Mouse (Mus musculus) effector memory CD4-positive, alpha-beta T cell, adult 7 months (primary cell): ENCODE measurements around the gene Tcp11l1. TPM values are rescaled to one million over a fixed set of nuclear protein-coding genes. Genes with fewer than 3 reads are reported as not detected.

ENCODE experiments used
- polyA plus RNA-seq: library from polyadenylated mRNA; unstranded; fragments of 100-300 nt; shearing (Covaris generic); gene quantifications from one replicate; pipeline ENCODE4 v1.2.1, GENCODE M21; 2017

The Tcp11l1 gene
- 1.7 TPM for polyA plus RNA-seq

GRCm38 (mm10) chr2:104711585-104712485, at the start of gene Tcp11l1:
Gene Tcp11l1, minus strand, starts transcription at chr2:104712169.

DNA sequence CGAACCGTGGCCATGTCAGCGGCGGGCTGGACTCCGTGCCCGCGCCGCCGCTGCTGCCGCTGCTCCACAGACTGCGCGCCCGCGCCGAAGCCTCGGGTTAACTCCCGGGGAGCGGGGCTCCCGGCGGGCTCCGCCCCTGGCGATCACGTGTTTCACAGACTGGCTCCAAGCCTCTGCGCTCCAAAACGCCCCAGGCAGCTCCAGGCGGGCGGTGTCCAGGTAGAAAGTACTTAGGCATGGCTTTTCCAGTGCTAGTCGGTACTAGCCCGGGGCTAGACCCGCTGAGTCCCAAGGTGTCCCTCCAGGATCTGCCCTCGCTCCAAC, 30.7 kb upstream of the Tcp11l1 start, which contains the start of gene Depdc7:
Gene Depdc7, minus strand, starts transcription at position 138 of the 324 bp plus-strand sequence.

GRCm38 (mm10) chr2:104716279-104716678, 4.3 kb upstream of the Tcp11l1 start, which contains the start of gene Pin1rt1:
Gene Pin1rt1, minus strand, starts transcription at chr2:104716379.

Other genes with a start within 250 kb of the Tcp11l1 start
- gene Hipk3, start 217.7 kb downstream of the Tcp11l1 start, polyA plus RNA-seq = 34.6 TPM
- gene Cstf3, start 121.6 kb downstream of the Tcp11l1 start, polyA plus RNA-seq = 48.4 TPM
- 0.56 TPM for gene Pin1rt1, start 4.2 kb upstream of the Tcp11l1 start, polyA plus RNA-seq
- gene Depdc7, start 30.7 kb upstream of the Tcp11l1 start, polyA plus RNA-seq = 0.35 TPM
- 1.2 TPM for gene Qser1, start 104.6 kb upstream of the Tcp11l1 start, polyA plus RNA-seq
- 6.5 TPM for gene Prrg4, start 137.7 kb upstream of the Tcp11l1 start, polyA plus RNA-seq
- gene Ccdc73, start 155.6 kb upstream of the Tcp11l1 start, polyA plus RNA-seq = 0.26 TPM